ENCODE assay signal across 8 mouse cellular contexts in the genomic region with DNA sequence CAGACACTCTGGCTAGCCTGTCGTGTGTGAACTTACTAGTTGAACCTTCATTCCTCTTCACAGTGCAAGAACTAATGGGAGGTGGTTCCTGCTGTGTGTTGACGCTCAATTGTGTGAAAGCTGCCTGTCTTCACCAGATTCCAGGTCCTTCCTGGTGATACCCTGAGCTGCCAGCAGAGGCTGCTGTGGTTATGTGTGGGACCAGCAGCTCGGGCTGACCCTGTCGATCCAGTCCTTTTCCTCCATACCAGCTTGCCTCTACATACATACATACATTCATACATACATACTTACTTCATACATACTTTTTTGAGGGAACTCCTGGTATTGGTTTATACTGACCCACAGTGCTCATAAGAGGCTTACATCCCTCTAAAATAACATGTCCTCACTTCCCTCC. TPM values are rescaled to one million over a fixed set of nuclear protein-coding genes. Genes with fewer than 3 reads are reported as not detected.
A peak's percentile ranks its signal among the peaks of the same experiment; 100 is the strongest.
DNase-seq lines count a peak whose midpoint lies in the region; ATAC-seq and TF ChIP-seq lines count a peak whose summit lies in the region.

No protein-coding gene starts in this region.

- H3K27me3 ChIP-seq in intestine, postnatal 0 days (replicated peaks; ENCODE audit: control insufficient read depth, insufficient read depth, low read length): no peaks in the 10 kb centered on the region
- H3K27me3 ChIP-seq in midbrain, embryonic 11.5 days (ENCODE audit: control insufficient read depth, insufficient read depth, low read length): no peaks in the 10 kb centered on the region
- H3K27me3 ChIP-seq in splenic B cell, adult 2 months (ENCODE audit: control insufficient read depth, insufficient read depth, low read length, poor library complexity, severe bottlenecking): no peaks in the 10 kb centered on the region

- ATAC-seq in intestine, postnatal 0 days: peak; percentile 55; the same call in 1 of the 2 replicates
- no peak for ATAC-seq in midbrain, embryonic 11.5 days (ENCODE audit: low FRiP score)

- intact Hi-C loops in left cerebral cortex, postnatal 14 days (cut with DNase I): loop anchor here (1.0 kb wide), 1 partner anchor 72 kb away; no protein-coding TSS in a partner anchor

- peak; percentile 38 for DNase-seq in ovary, adult 18-20 months (ENCODE audit: low spot score)
- no peak for DNase-seq in ovary, postnatal 10 days (ENCODE audit: low spot score)
- DNase-seq in cerebellum, postnatal 10 days: peak; percentile 87
- DNase-seq in frontal cortex, postnatal 36 days (ENCODE audit: low spot score in 2 of 2): peak; percentile 55 to 77
- DNase-seq in left cerebral cortex, postnatal 14 days (ENCODE audit: low spot score in 2 of 2): peak; percentile 78 to 80
- DNase-seq in midbrain, embryonic 11.5 days (ENCODE audit: low spot score, missing footprints): peak; percentile 92
- DNase-seq in splenic B cell, adult 2 months (ENCODE audit: low read depth, low spot score): peak; percentile 53

- no peak overlapping the region for H3K27ac ChIP-seq in intestine, postnatal 0 days (ENCODE audit: low read depth, low read length)
- H3K27ac ChIP-seq in midbrain, embryonic 11.5 days (ENCODE audit: low read depth, low read length): no peak overlapping the region

- no peaks in the 10 kb centered on the region for H3K9me3 ChIP-seq in intestine, postnatal 0 days (ENCODE audit: control insufficient read depth)
- no peaks in the 10 kb centered on the region for H3K9me3 ChIP-seq in midbrain, embryonic 11.5 days (ENCODE audit: control insufficient read depth, low read length)

- H3K36me3 ChIP-seq in intestine, postnatal 0 days (ENCODE audit: control insufficient read depth, insufficient read depth): peaks cover 69% of the 10 kb centered on the region
- peaks cover 28% of the 10 kb centered on the region for H3K36me3 ChIP-seq in midbrain, embryonic 11.5 days (ENCODE audit: control insufficient read depth, insufficient read depth, low read length)
- peaks cover 27% of the 10 kb centered on the region for H3K36me3 ChIP-seq in splenic B cell, adult 2 months (ENCODE audit: control insufficient read depth, insufficient read depth, low read length, poor library complexity, severe bottlenecking)

- WGBS in intestine, postnatal 0 days: 8% methylated on average over 4 of the region's 4 CpGs
- WGBS in midbrain, embryonic 11.5 days: 12% methylated on average over 4 of the region's 4 CpGs

- H3K9ac ChIP-seq in intestine, postnatal 0 days (ENCODE audit: low read depth, low read length): no peak overlapping the region
- no peak overlapping the region for H3K9ac ChIP-seq in midbrain, embryonic 11.5 days (ENCODE audit: low read length)

- H3K4me1 ChIP-seq in intestine, postnatal 0 days (replicated peaks; ENCODE audit: control insufficient read depth, insufficient read depth, low read length): no peaks in the 10 kb centered on the region
- H3K4me1 ChIP-seq in midbrain, embryonic 11.5 days (ENCODE audit: control insufficient read depth, insufficient read depth, low read length): no peaks in the 10 kb centered on the region

- H3K4me2 ChIP-seq in intestine, postnatal 0 days (replicated peaks; ENCODE audit: low read depth): no peak overlapping the region
- no peak overlapping the region for H3K4me2 ChIP-seq in midbrain, embryonic 11.5 days

- no peak overlapping the region for H3K4me3 ChIP-seq in intestine, postnatal 0 days (ENCODE audit: low read depth, low read length)
- H3K4me3 ChIP-seq in midbrain, embryonic 11.5 days (ENCODE audit: low read depth, low read length): no peak overlapping the region

- peak; percentile 99 for TF ChIP-seq CTCF in intestine, postnatal 0 days (IDR thresholded peaks at IDR 0.05; ENCODE audit: low read depth)

RNA-seq across cellular contexts. Expression of gene Aoc2, which starts 1.3 kb away (rescaled TPM):
- 0.34 and 0.41 TPM in 2 replicates for polyA plus RNA-seq in intestine, postnatal 0 days (2015; fragmentation: Nextera tagmentation; extraction: Ambion mirVana)
- total RNA-seq in left cerebral cortex, postnatal 14 days (2021): 1 to 10 TPM; 3.4 to 5.4 TPM
- polyA plus RNA-seq in midbrain, embryonic 11.5 days (2014; fragmentation: Nextera tagmentation; extraction: Ambion mirVana): 1.3 and 1.4 TPM in 2 replicates

RNA-seq across cellular contexts. Expression of gene Aoc3, which starts 6.8 kb away (rescaled TPM):
- 3.7 and 4.4 TPM in 2 replicates for polyA plus RNA-seq in intestine, postnatal 0 days (2015; fragmentation: Nextera tagmentation; extraction: Ambion mirVana)
- 1 to 10 TPM; 1.8 to 2.9 TPM for total RNA-seq in left cerebral cortex, postnatal 14 days (2021)
- polyA plus RNA-seq in midbrain, embryonic 11.5 days (2014; fragmentation: Nextera tagmentation; extraction: Ambion mirVana): not detected in 2 replicates

RNA-seq across cellular contexts. Expression of gene Psme3, which starts 7.6 kb away (rescaled TPM):
- polyA plus RNA-seq in intestine, postnatal 0 days (2015; fragmentation: Nextera tagmentation; extraction: Ambion mirVana): 59.5 and 60.2 TPM in 2 replicates
- 100 to 1,000 TPM in 1 of 2 experiments, 10 to 100 TPM in 1; 99.8 to 111 TPM for total RNA-seq in left cerebral cortex, postnatal 14 days (2021)
- polyA plus RNA-seq in midbrain, embryonic 11.5 days (2014; fragmentation: Nextera tagmentation; extraction: Ambion mirVana): 146 and 154 TPM in 2 replicates

RNA-seq across cellular contexts. Expression of gene Becn1, which starts 21.5 kb away (rescaled TPM):
- 117 and 124 TPM in 2 replicates for polyA plus RNA-seq in intestine, postnatal 0 days (2015; fragmentation: Nextera tagmentation; extraction: Ambion mirVana)
- 100 to 1,000 TPM; 198 to 207 TPM for total RNA-seq in left cerebral cortex, postnatal 14 days (2021)
- polyA plus RNA-seq in midbrain, embryonic 11.5 days (2014; fragmentation: Nextera tagmentation; extraction: Ambion mirVana): 163 and 179 TPM in 2 replicates

RNA-seq across cellular contexts. Expression of gene G6pc, which starts 43.8 kb away (rescaled TPM):
- polyA plus RNA-seq in intestine, postnatal 0 days (2015; fragmentation: Nextera tagmentation; extraction: Ambion mirVana): 54.3 and 63.3 TPM in 2 replicates
- not detected for total RNA-seq in left cerebral cortex, postnatal 14 days (2021)
- polyA plus RNA-seq in midbrain, embryonic 11.5 days (2014; fragmentation: Nextera tagmentation; extraction: Ambion mirVana): not detected in 2 replicates
